In genomic region chr2:59631406-59631805, GRCm38 (mm10) we compare ENCODE assay signal across 15 mouse cellular contexts. TPM values are rescaled to one million over a fixed set of nuclear protein-coding genes. Genes with fewer than 3 reads are reported as not detected.
DNase-seq lines count a peak whose midpoint lies in the region; ATAC-seq lines count a peak whose summit lies in the region.
"Had no signal": no experiment of that assay in that cellular context is flagged by ENCODE, and none has a peak within 500 bp of the region (broad histone marks: within the 10 kb centered on the region; RNA-seq: fewer than 3 reads in every experiment).

No protein-coding gene starts in this region.

- no peaks in the 10 kb centered on the region for H3K9me3 ChIP-seq in midbrain, embryonic 11.5 days (ENCODE audit: control insufficient read depth, low read length)
- H3K9me3 ChIP-seq: forebrain, embryonic 15.5 days; G1E; heart, embryonic 13.5 days; hindbrain, embryonic 13.5 days had no signal

- no peak overlapping the region for H3K27ac ChIP-seq in midbrain, embryonic 11.5 days (ENCODE audit: low read depth, low read length)
- H3K27ac ChIP-seq: forebrain, embryonic 15.5 days; heart, embryonic 13.5 days; hindbrain, embryonic 13.5 days had no signal

- no peaks in the 10 kb centered on the region for H3K27me3 ChIP-seq in midbrain, embryonic 11.5 days (ENCODE audit: control insufficient read depth, insufficient read depth, low read length)
- H3K27me3 ChIP-seq: forebrain, embryonic 15.5 days; heart, embryonic 13.5 days; hindbrain, embryonic 13.5 days had no signal

- no peak overlapping the region for H3K4me3 ChIP-seq in midbrain, embryonic 11.5 days (ENCODE audit: low read depth, low read length)
- H3K4me3 ChIP-seq: forebrain, embryonic 15.5 days; heart, embryonic 13.5 days; hindbrain, embryonic 13.5 days; megakaryocyte, embryonic 14.5 days had no signal

- H3K9ac ChIP-seq in midbrain, embryonic 11.5 days (ENCODE audit: low read length): no peak overlapping the region
- H3K9ac ChIP-seq: forebrain, embryonic 15.5 days; heart, embryonic 13.5 days; hindbrain, embryonic 13.5 days had no signal

- no peak overlapping the region for H3K4me2 ChIP-seq in midbrain, embryonic 11.5 days
- H3K4me2 ChIP-seq: forebrain, embryonic 15.5 days; heart, embryonic 13.5 days; hindbrain, embryonic 13.5 days had no signal

- DNase-seq in lung, postnatal 14 days: peak; percentile 37
- DNase-seq in lung, postnatal 4 days: no peak
- peak; percentile 31 to 51 for DNase-seq in thymus, postnatal 10 days (ENCODE audit: low spot score in 2 of 2)
- no peak for DNase-seq in cerebellum, adult 9-10 months
- no peak for DNase-seq in midbrain, embryonic 11.5 days (ENCODE audit: low spot score, missing footprints)
- DNase-seq in urinary bladder, postnatal 10 days (ENCODE audit: low spot score): no peak
- DNase-seq: gastrocnemius, postnatal 14 days; lung, adult 2 months had no signal

- WGBS in midbrain, embryonic 11.5 days: 90% methylated on average over 5 of the region's 5 CpGs

- no peaks in the 10 kb centered on the region for H3K4me1 ChIP-seq in midbrain, embryonic 11.5 days (ENCODE audit: control insufficient read depth, insufficient read depth, low read length)

- no peaks in the 10 kb centered on the region for H3K36me3 ChIP-seq in midbrain, embryonic 11.5 days (ENCODE audit: control insufficient read depth, insufficient read depth, low read length)
- H3K36me3 ChIP-seq: forebrain, embryonic 15.5 days; G1E; hindbrain, embryonic 13.5 days had no signal

- ATAC-seq in CD4-positive, CD25-positive, alpha-beta regulatory T cell, adult 4 months: peak; percentile 84
- ATAC-seq in common myeloid progenitor, adult 5-6 weeks (replicated peaks; ENCODE audit: low read depth, poor library complexity, severe bottlenecking): peak; percentile 26; the same call in 1 of the 2 replicates
- no peak for ATAC-seq in midbrain, embryonic 11.5 days (ENCODE audit: low FRiP score)
- ATAC-seq: forebrain, embryonic 15.5 days had no signal

RNA-seq across cellular contexts. Expression of gene Tanc1, which starts 19.6 kb away (rescaled TPM):
- polyA plus RNA-seq in CD4-positive, CD25-positive, alpha-beta regulatory T cell, adult 4 months (2017; shearing (Covaris generic)): 10 to 100 TPM; 13.7 to 15.2 TPM
- 4.9 and 6.3 TPM in 2 replicates for total RNA-seq in common myeloid progenitor, adult 5-6 weeks (2017)
- polyA plus RNA-seq in midbrain, embryonic 11.5 days (2014; fragmentation: Nextera tagmentation; extraction: Ambion mirVana): 6.2 and 6.7 TPM in 2 replicates

Comparison
In these comparisons a context has a peak if more than half of its experiments do, and no peak if none do; other contexts are left out.
1. DNase-seq: peak in lung, postnatal 14 days (single experiment) and thymus, postnatal 10 days (2 of 2); none in lung, postnatal 4 days (0 of 2), cerebellum, adult 9-10 months (single experiment), midbrain, embryonic 11.5 days (single experiment) and urinary bladder, postnatal 10 days (single experiment).